Mouse (Mus musculus): Measurements from ENCODE around the gene Pikfyve. TPM values are rescaled to one million over a fixed set of nuclear protein-coding genes. Genes with fewer than 3 reads are reported as not detected.

The Pikfyve gene
- polyA plus RNA-seq, 1 experiment from 2014 or later, result 9.5 TPM

GRCm38 (mm10) chr1:65167496-65167895, 19.0 kb upstream of the Pikfyve start:
- no peak for ATAC-seq
- Histone ChIP-seq H3K9me3 (ENCODE audit: control insufficient read depth, low read length) (no peaks in the 10 kb centered on the region), H3K4me3 (ENCODE audit: low read length) (no peak overlapping the region), H3K27ac (ENCODE audit: low read depth, low read length) (no peak overlapping the region), H3K36me3 (ENCODE audit: control insufficient read depth, insufficient read depth, low read length) (peaks cover 57% of the 10 kb centered on the region), H3K9ac (ENCODE audit: low read depth, low read length) (no peak overlapping the region), H3K4me2 (ENCODE audit: low read length) (no peak overlapping the region), H3K4me1 (ENCODE audit: control insufficient read depth, insufficient read depth, low read depth, low read length) (no peaks in the 10 kb centered on the region), H3K27me3 (replicated peaks; ENCODE audit: control insufficient read depth, insufficient read depth, low read length) (no peaks in the 10 kb centered on the region)
- WGBS, result 78% methylated on average over 1 of the region's 1 CpGs

GRCm38 (mm10) chr1:65169536-65169935, 16.9 kb upstream of the Pikfyve start:
- Histone ChIP-seq H3K27me3 (replicated peaks; ENCODE audit: control insufficient read depth, insufficient read depth, low read length) (no peaks in the 10 kb centered on the region), H3K9me3 (ENCODE audit: control insufficient read depth, low read length) (no peaks in the 10 kb centered on the region), H3K4me3 (ENCODE audit: low read length) (no peak overlapping the region), H3K4me1 (ENCODE audit: control insufficient read depth, insufficient read depth, low read depth, low read length) (no peaks in the 10 kb centered on the region; the same call in 1 of the 2 replicates), H3K27ac (ENCODE audit: low read depth, low read length) (no peak overlapping the region), H3K36me3 (ENCODE audit: control insufficient read depth, insufficient read depth, low read length) (peaks cover 50% of the 10 kb centered on the region), H3K9ac (ENCODE audit: low read depth, low read length) (no peak overlapping the region), H3K4me2 (ENCODE audit: low read length) (no peak overlapping the region)
- no peak for ATAC-seq
- 95% methylated on average over 7 of the region's 7 CpGs for WGBS

GRCm38 (mm10) chr1:65169947-65170346, 16.5 kb upstream of the Pikfyve start:
- Histone ChIP-seq H3K4me1 (ENCODE audit: control insufficient read depth, insufficient read depth, low read depth, low read length) (no peaks in the 10 kb centered on the region; the same call in 1 of the 2 replicates), H3K4me3 (ENCODE audit: low read length) (no peak overlapping the region), H3K9ac (ENCODE audit: low read depth, low read length) (no peak overlapping the region), H3K4me2 (ENCODE audit: low read length) (no peak overlapping the region), H3K9me3 (ENCODE audit: control insufficient read depth, low read length) (no peaks in the 10 kb centered on the region), H3K36me3 (ENCODE audit: control insufficient read depth, insufficient read depth, low read length) (peaks cover 46% of the 10 kb centered on the region), H3K27me3 (replicated peaks; ENCODE audit: control insufficient read depth, insufficient read depth, low read length) (no peaks in the 10 kb centered on the region), H3K27ac (ENCODE audit: low read depth, low read length) (no peak overlapping the region)
- 89% methylated on average over 5 of the region's 5 CpGs for WGBS
- no peak for ATAC-seq

GRCm38 (mm10) chr1:65171579-65171978, 14.9 kb upstream of the Pikfyve start:
- Histone ChIP-seq H3K9me3 (ENCODE audit: control insufficient read depth, low read length) (no peaks in the 10 kb centered on the region), H3K9ac (ENCODE audit: low read depth, low read length) (no peak overlapping the region), H3K4me2 (ENCODE audit: low read length) (no peak overlapping the region), H3K27me3 (replicated peaks; ENCODE audit: control insufficient read depth, insufficient read depth, low read length) (no peaks in the 10 kb centered on the region), H3K4me1 (ENCODE audit: control insufficient read depth, insufficient read depth, low read depth, low read length) (peaks cover 10% of the 10 kb centered on the region), H3K27ac (ENCODE audit: low read depth, low read length) (no peak overlapping the region), H3K4me3 (ENCODE audit: low read length) (no peak overlapping the region), H3K36me3 (ENCODE audit: control insufficient read depth, insufficient read depth, low read length) (peaks cover 37% of the 10 kb centered on the region)
- WGBS, result 67% methylated on average over 4 of the region's 4 CpGs
- ATAC-seq, result no peak

- Histone ChIP-seq H3K9ac (ENCODE audit: low read depth, low read length) (no peak overlapping the region), H3K27ac (ENCODE audit: low read depth, low read length) (no peak overlapping the region), H3K9me3 (ENCODE audit: control insufficient read depth, low read length) (no peaks in the 10 kb centered on the region), H3K4me1 (ENCODE audit: control insufficient read depth, insufficient read depth, low read depth, low read length) (peaks cover 19% of the 10 kb centered on the region), H3K27me3 (replicated peaks; ENCODE audit: control insufficient read depth, insufficient read depth, low read length) (no peaks in the 10 kb centered on the region), H3K36me3 (ENCODE audit: control insufficient read depth, insufficient read depth, low read length) (peaks cover 18% of the 10 kb centered on the region), H3K4me3 (ENCODE audit: low read length) (no peak overlapping the region), H3K4me2 (ENCODE audit: low read length) (no peak overlapping the region)
- ATAC-seq, result no peak
- WGBS, result 96% methylated on average over 2 of the region's 2 CpGs
These were observed 12.8 kb upstream of the Pikfyve start for GRCm38 (mm10) chr1:65173716-65174115.

- H3K9me3 ChIP-seq (ENCODE audit: control insufficient read depth, low read length), result no peaks in the 10 kb centered on the region
- no peak overlapping the region for H3K4me3 ChIP-seq (ENCODE audit: low read length)
- 68% methylated on average over 4 of the region's 4 CpGs for WGBS
These were observed 10.3 kb upstream of the Pikfyve start for GRCm38 (mm10) chr1:65176171-65176570.

GRCm38 (mm10) chr1:65176912-65177311, 9.6 kb upstream of the Pikfyve start:
- Histone ChIP-seq H3K36me3 (ENCODE audit: control insufficient read depth, insufficient read depth, low read length) (peaks cover 6% of the 10 kb centered on the region), H3K4me2 (ENCODE audit: low read length) (peak overlapping the region; percentile 31), H3K4me3 (ENCODE audit: low read length) (no peak overlapping the region), H3K27me3 (replicated peaks; ENCODE audit: control insufficient read depth, insufficient read depth, low read length) (no peaks in the 10 kb centered on the region), H3K4me1 (ENCODE audit: control insufficient read depth, insufficient read depth, low read depth, low read length) (peaks cover 19% of the 10 kb centered on the region), H3K27ac (ENCODE audit: low read depth, low read length) (no peak overlapping the region), H3K9ac (ENCODE audit: low read depth, low read length) (no peak overlapping the region), H3K9me3 (ENCODE audit: control insufficient read depth, low read length) (no peaks in the 10 kb centered on the region)
- no peak for ATAC-seq
- WGBS, result 78% methylated on average over 5 of the region's 5 CpGs

More at GRCm38 (mm10) chr1:65176171-65176570, 10.3 kb upstream of the Pikfyve start:
- no peak overlapping the region for H3K9ac ChIP-seq (ENCODE audit: low read depth, low read length)
- no peaks in the 10 kb centered on the region for H3K27me3 ChIP-seq (replicated peaks; ENCODE audit: control insufficient read depth, insufficient read depth, low read length)
- H3K4me1 ChIP-seq (ENCODE audit: control insufficient read depth, insufficient read depth, low read depth, low read length), result peaks cover 19% of the 10 kb centered on the region
- H3K27ac ChIP-seq (ENCODE audit: low read depth, low read length), result no peak overlapping the region
- H3K36me3 ChIP-seq (ENCODE audit: control insufficient read depth, insufficient read depth, low read length), result peaks cover 6% of the 10 kb centered on the region
- H3K4me2 ChIP-seq (ENCODE audit: low read length), result peak overlapping the region; percentile 29
- ATAC-seq, result no peak

- ATAC-seq, result no peak
- peaks cover 6% of the 10 kb centered on the region for H3K36me3 ChIP-seq (ENCODE audit: control insufficient read depth, insufficient read depth, low read length)
- H3K27ac ChIP-seq (ENCODE audit: low read depth, low read length), result no peak overlapping the region
- H3K27me3 ChIP-seq (replicated peaks; ENCODE audit: control insufficient read depth, insufficient read depth, low read length), result no peaks in the 10 kb centered on the region
- peaks cover 19% of the 10 kb centered on the region for H3K4me1 ChIP-seq (ENCODE audit: control insufficient read depth, insufficient read depth, low read depth, low read length)
- no peaks in the 10 kb centered on the region for H3K9me3 ChIP-seq (ENCODE audit: control insufficient read depth, low read length)
- peak overlapping the region; percentile 78 for H3K4me2 ChIP-seq (ENCODE audit: low read length)
- no peak overlapping the region for H3K9ac ChIP-seq (ENCODE audit: low read depth, low read length)
- H3K4me3 ChIP-seq (ENCODE audit: low read length), result peak overlapping the region; percentile 69
- 51% methylated on average over 3 of the region's 3 CpGs for WGBS
These were observed 9.0 kb upstream of the Pikfyve start for GRCm38 (mm10) chr1:65177452-65177851.

- WGBS, result 7% methylated on average over 27 of the region's 27 CpGs
- H3K27me3 ChIP-seq (replicated peaks; ENCODE audit: control insufficient read depth, insufficient read depth, low read length), result no peaks in the 10 kb centered on the region
- ATAC-seq, result peak; percentile 81
- H3K4me3 ChIP-seq (ENCODE audit: low read length), result peak overlapping the region; percentile 69
- H3K36me3 ChIP-seq (ENCODE audit: control insufficient read depth, insufficient read depth, low read length), result peaks cover 5% of the 10 kb centered on the region; the same call in 1 of the 2 replicates
- peak overlapping the region; percentile 86 for H3K9ac ChIP-seq (ENCODE audit: low read depth, low read length)
- no peaks in the 10 kb centered on the region for H3K9me3 ChIP-seq (ENCODE audit: control insufficient read depth, low read length)
- H3K27ac ChIP-seq (ENCODE audit: low read depth, low read length), result peak overlapping the region; percentile 95
- peaks cover 19% of the 10 kb centered on the region for H3K4me1 ChIP-seq (ENCODE audit: control insufficient read depth, insufficient read depth, low read depth, low read length)
- peak overlapping the region; percentile 78 for H3K4me2 ChIP-seq (ENCODE audit: low read length)
These were observed 8.2 kb upstream of the Pikfyve start for GRCm38 (mm10) chr1:65178126-65178901.
